Mouse (Mus musculus): Measurements from ENCODE around the gene Ppp1r14a. TPM values are rescaled to one million over a fixed set of nuclear protein-coding genes. Genes with fewer than 3 reads are reported as not detected.

The Ppp1r14a gene
- polyA plus RNA-seq, 1 experiment from 2014 or later, result 59.7 TPM

DNA sequence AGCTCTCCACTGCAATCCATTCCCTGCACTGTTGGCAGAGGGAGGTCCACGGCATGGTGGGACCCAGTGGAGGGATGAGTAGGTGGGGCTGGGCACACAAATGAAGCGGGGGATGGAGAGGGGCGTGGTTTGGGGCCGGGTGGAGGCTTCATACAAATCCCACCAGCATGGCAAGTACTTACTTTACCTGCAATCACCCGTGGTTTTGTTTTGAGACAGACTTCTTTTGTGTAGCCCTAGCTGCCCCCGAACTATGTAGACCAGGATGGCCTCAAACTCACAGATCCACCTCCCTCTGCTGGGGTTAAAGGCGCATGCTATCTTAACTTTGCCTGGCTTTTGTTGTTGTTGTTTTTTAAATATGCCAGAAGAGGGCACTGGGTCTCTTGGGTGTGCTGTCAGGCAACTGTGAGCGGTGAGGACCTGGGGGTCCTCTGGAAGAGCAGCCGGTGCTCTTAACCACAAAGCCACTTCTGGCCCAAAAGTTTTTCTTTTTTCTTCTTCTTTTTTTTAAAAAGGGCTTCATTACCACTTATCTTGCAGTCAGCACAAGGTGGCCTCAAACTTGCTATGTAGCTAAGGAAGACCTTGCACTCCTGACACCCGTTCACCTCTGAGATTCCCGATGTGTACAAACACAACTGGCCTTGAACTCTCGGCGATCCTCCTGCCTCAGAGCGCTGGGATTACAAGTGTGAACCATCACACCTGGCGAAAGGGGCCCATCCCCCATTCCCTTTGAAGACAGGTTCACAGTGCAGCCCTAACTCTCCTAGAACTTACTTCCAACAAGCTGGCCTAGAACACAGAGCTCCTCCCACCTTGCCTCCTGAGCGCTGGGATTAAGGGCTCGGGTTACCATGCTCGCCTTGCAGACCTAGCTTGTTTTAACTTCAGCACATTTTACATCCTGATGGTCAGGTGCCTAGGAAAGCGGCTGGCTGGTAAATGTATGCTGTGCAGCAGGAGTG lies 30.5 kb downstream of the Ppp1r14a start:
- peak overlapping the region; percentile 28 for H3K4me3 ChIP-seq (ENCODE audit: low read depth, low read length)
- 13% methylated on average over 19 of the region's 19 CpGs for WGBS
- H3K27ac ChIP-seq (ENCODE audit: low read depth), result peak overlapping the region; percentile 92
- H3K27me3 ChIP-seq (replicated peaks; ENCODE audit: control insufficient read depth, insufficient read depth, low read length), result no peaks in the 10 kb centered on the region
- peaks cover 48% of the 10 kb centered on the region for H3K4me1 ChIP-seq (replicated peaks; ENCODE audit: control insufficient read depth, insufficient read depth, low read length)
- peak overlapping the region; percentile 49 for H3K4me2 ChIP-seq (ENCODE audit: low read length)
- ATAC-seq (replicated peaks; ENCODE audit: low FRiP score, low TSS enrichment, low read depth), result no peak
- no peak for DNase-seq (ENCODE audit: low spot score)
- peak overlapping the region; percentile 38 for H3K9ac ChIP-seq (ENCODE audit: low read length)
- peaks cover 14% of the 10 kb centered on the region for H3K36me3 ChIP-seq (ENCODE audit: control insufficient read depth, insufficient read depth, low read length)
- H3K9me3 ChIP-seq (ENCODE audit: control insufficient read depth, low read length), result no peaks in the 10 kb centered on the region

- H3K27me3 ChIP-seq (replicated peaks; ENCODE audit: control insufficient read depth, insufficient read depth, low read length), result no peaks in the 10 kb centered on the region
- H3K36me3 ChIP-seq (ENCODE audit: control insufficient read depth, insufficient read depth, low read length), result peaks cover 66% of the 10 kb centered on the region
- no peaks in the 10 kb centered on the region for H3K9me3 ChIP-seq (ENCODE audit: control insufficient read depth, low read length)
- H3K4me2 ChIP-seq (ENCODE audit: low read length), result no peak overlapping the region
- H3K4me3 ChIP-seq (ENCODE audit: low read depth, low read length), result no peak overlapping the region
- no peak for DNase-seq (ENCODE audit: low spot score)
- H3K27ac ChIP-seq (ENCODE audit: low read depth), result no peak overlapping the region
- H3K4me1 ChIP-seq (replicated peaks; ENCODE audit: control insufficient read depth, insufficient read depth, low read length), result no peaks in the 10 kb centered on the region
- no peak for ATAC-seq (replicated peaks; ENCODE audit: low FRiP score, low TSS enrichment, low read depth)
- no peak overlapping the region for H3K9ac ChIP-seq (ENCODE audit: low read length)
- WGBS, result 69% methylated on average over 6 of the region's 6 CpGs
Measured at GRCm38 (mm10) chr7:29327087-29327486, 38.0 kb downstream of the Ppp1r14a start.

DNA sequence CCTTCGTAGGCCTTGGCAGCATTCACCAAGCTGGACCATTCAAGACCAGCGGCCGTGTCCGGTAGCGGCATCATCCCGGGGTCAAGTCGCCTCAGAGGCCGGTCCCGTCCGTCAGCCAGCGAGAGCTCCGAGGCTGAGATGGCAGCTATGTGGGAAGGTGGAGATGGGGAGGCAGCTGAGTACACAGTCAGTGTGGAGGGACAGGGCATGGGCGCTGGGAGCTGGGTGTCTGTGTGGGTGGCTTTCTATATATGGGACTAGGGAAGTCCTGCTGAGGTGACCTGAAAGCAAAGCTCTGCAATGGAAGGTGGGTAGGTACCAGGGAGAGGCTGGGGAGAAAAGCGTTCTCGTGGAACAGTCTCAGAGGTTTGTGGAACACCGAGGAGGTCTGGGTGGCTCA lies 39.9 kb downstream of the Ppp1r14a start:
- no peaks in the 10 kb centered on the region for H3K4me1 ChIP-seq (replicated peaks; ENCODE audit: control insufficient read depth, insufficient read depth, low read length)
- no peaks in the 10 kb centered on the region for H3K27me3 ChIP-seq (replicated peaks; ENCODE audit: control insufficient read depth, insufficient read depth, low read length)
- 94% methylated on average over 16 of the region's 16 CpGs for WGBS
- no peak overlapping the region for H3K27ac ChIP-seq (ENCODE audit: low read depth)
- no peak overlapping the region for H3K4me2 ChIP-seq (ENCODE audit: low read length)
- DNase-seq (ENCODE audit: low spot score) (no peak), ATAC-seq (replicated peaks; ENCODE audit: low FRiP score, low TSS enrichment, low read depth) (no peak)
- H3K36me3 ChIP-seq (ENCODE audit: control insufficient read depth, insufficient read depth, low read length), result peaks cover 63% of the 10 kb centered on the region
- H3K4me3 ChIP-seq (ENCODE audit: low read depth, low read length), result no peak overlapping the region
- H3K9me3 ChIP-seq (ENCODE audit: control insufficient read depth, low read length), result no peaks in the 10 kb centered on the region
- no peak overlapping the region for H3K9ac ChIP-seq (ENCODE audit: low read length)

- no peak overlapping the region for H3K4me2 ChIP-seq (ENCODE audit: low read length)
- 71% methylated on average over 7 of the region's 7 CpGs for WGBS
- no peak overlapping the region for H3K4me3 ChIP-seq (ENCODE audit: low read depth, low read length)
- no peak overlapping the region for H3K27ac ChIP-seq (ENCODE audit: low read depth)
- H3K4me1 ChIP-seq (replicated peaks; ENCODE audit: control insufficient read depth, insufficient read depth, low read length), result no peaks in the 10 kb centered on the region
- no peaks in the 10 kb centered on the region for H3K9me3 ChIP-seq (ENCODE audit: control insufficient read depth, low read length)
- ATAC-seq (replicated peaks; ENCODE audit: low FRiP score, low TSS enrichment, low read depth) (no peak), DNase-seq (ENCODE audit: low spot score) (no peak)
- no peak overlapping the region for H3K9ac ChIP-seq (ENCODE audit: low read length)
- no peaks in the 10 kb centered on the region for H3K27me3 ChIP-seq (replicated peaks; ENCODE audit: control insufficient read depth, insufficient read depth, low read length)
- peaks cover 52% of the 10 kb centered on the region for H3K36me3 ChIP-seq (ENCODE audit: control insufficient read depth, insufficient read depth, low read length)
Measured at GRCm38 (mm10) chr7:29334156-29334555, 45.0 kb downstream of the Ppp1r14a start.

DNA sequence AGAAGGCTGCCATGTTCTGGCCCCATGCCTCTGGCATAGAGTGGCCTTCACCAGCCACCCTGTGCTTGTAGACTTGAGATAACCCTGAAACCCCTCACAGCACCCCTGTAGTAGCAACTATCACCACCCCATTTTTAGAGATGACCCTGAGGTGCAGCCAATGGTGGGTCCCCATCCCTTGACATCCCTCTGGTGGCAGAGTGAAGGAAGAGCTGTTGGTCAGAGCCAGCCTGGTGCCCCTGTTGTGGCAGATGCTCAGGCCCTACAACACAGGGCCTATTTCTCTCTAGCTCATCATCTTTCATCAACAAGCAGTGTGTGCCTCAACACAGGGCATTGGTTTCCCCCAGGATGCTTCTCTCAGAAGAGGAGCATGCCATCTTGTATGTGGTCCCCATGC lies 46.2 kb downstream of the Ppp1r14a start:
- no peak overlapping the region for H3K4me3 ChIP-seq (ENCODE audit: low read depth, low read length)
- no peak overlapping the region for H3K27ac ChIP-seq (ENCODE audit: low read depth)
- H3K4me2 ChIP-seq (ENCODE audit: low read length), result no peak overlapping the region
- H3K9ac ChIP-seq (ENCODE audit: low read length), result no peak overlapping the region
- H3K36me3 ChIP-seq (ENCODE audit: control insufficient read depth, insufficient read depth, low read length), result peaks cover 48% of the 10 kb centered on the region
- ATAC-seq (replicated peaks; ENCODE audit: low FRiP score, low TSS enrichment, low read depth) (no peak), DNase-seq (ENCODE audit: low spot score) (no peak)
- no peaks in the 10 kb centered on the region for H3K4me1 ChIP-seq (replicated peaks; ENCODE audit: control insufficient read depth, insufficient read depth, low read length)
- no peaks in the 10 kb centered on the region for H3K27me3 ChIP-seq (replicated peaks; ENCODE audit: control insufficient read depth, insufficient read depth, low read length)
- H3K9me3 ChIP-seq (ENCODE audit: control insufficient read depth, low read length), result no peaks in the 10 kb centered on the region

DNA sequence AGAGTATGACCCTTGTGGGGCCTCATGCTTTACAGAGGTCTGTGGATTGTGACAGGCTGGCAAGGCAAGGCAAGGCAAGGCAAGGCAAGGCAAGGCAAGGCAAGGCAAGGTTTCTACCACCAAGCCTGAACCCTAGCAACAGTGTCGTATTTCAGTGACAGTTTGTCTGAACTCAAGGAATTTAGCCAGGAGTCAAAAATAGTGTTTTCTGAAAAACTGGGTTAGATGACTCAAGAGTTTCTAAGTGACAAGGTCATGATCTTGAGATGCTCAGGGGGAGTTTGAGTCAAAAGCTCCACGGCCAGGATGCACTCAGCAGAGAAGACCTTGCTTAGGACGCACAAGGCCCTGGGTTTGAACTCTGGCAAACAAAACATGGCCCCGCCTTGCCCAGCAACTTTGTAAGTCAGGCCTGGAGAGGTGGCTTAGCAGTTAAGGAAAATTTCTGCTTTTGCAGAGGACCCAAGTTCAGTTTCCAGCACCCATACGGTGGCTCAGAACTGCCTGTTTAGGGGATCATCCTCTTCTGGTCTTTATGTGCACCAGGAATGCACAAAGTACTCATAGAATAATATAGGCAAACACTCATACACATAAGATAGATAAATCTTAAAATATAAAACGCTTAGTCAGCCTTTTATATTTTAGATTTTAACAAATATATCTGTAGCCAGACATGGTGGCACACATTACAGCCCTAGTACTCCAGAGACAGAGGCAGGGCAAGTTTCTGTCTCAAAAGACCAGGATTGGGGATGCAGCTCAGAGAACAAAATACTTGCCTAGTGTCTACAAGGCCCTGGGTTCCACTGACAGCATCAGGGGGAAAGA lies 46.9 kb downstream of the Ppp1r14a start:
- Histone ChIP-seq H3K4me2 (ENCODE audit: low read length) (no peak overlapping the region), H3K36me3 (ENCODE audit: control insufficient read depth, insufficient read depth, low read length) (peaks cover 44% of the 10 kb centered on the region), H3K4me1 (replicated peaks; ENCODE audit: control insufficient read depth, insufficient read depth, low read length) (no peaks in the 10 kb centered on the region), H3K9ac (ENCODE audit: low read length) (no peak overlapping the region), H3K27me3 (replicated peaks; ENCODE audit: control insufficient read depth, insufficient read depth, low read length) (no peaks in the 10 kb centered on the region), H3K27ac (ENCODE audit: low read depth) (no peak overlapping the region), H3K4me3 (ENCODE audit: low read depth, low read length) (no peak overlapping the region), H3K9me3 (ENCODE audit: control insufficient read depth, low read length) (no peaks in the 10 kb centered on the region)
- DNase-seq (ENCODE audit: low spot score) (no peak), ATAC-seq (replicated peaks; ENCODE audit: low FRiP score, low TSS enrichment, low read depth) (no peak)
- WGBS, result 84% methylated on average over 6 of the region's 6 CpGs

GRCm38 (mm10) chr7:29336795-29337319 lies 47.7 kb downstream of the Ppp1r14a start:
- no peak for ATAC-seq (replicated peaks; ENCODE audit: low FRiP score, low TSS enrichment, low read depth)
- no peak overlapping the region for H3K9ac ChIP-seq (ENCODE audit: low read length)
- no peaks in the 10 kb centered on the region for H3K4me1 ChIP-seq (replicated peaks; ENCODE audit: control insufficient read depth, insufficient read depth, low read length)
- H3K27me3 ChIP-seq (replicated peaks; ENCODE audit: control insufficient read depth, insufficient read depth, low read length), result no peaks in the 10 kb centered on the region
- no peak overlapping the region for H3K4me2 ChIP-seq (ENCODE audit: low read length)
- H3K27ac ChIP-seq (ENCODE audit: low read depth), result no peak overlapping the region
- peaks cover 36% of the 10 kb centered on the region for H3K36me3 ChIP-seq (ENCODE audit: control insufficient read depth, insufficient read depth, low read length)
- H3K4me3 ChIP-seq (ENCODE audit: low read depth, low read length), result no peak overlapping the region
- no peaks in the 10 kb centered on the region for H3K9me3 ChIP-seq (ENCODE audit: control insufficient read depth, low read length)
- 75% methylated on average over 9 of the region's 9 CpGs for WGBS
- DNase-seq (ENCODE audit: low spot score), result no peak

DNA sequence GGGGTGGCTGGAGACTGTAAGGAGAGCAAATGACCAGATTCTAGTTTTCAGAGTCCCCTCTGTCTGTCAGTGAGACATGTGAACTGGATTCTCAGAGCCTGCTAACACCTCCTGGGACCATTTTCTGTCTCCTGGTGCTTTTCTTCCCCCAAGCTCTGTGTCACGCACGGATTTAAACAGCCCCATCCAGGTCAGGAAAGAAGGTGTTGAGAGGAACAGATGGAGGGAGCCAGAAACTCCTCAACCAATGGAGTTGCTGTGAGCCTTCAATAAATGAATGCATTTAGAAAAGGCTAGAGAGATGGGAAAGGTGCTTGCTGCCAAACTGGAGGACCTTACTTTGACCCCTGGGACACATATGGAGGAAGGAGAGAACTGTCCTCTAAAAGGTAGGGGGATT lies 48.7 kb downstream of the Ppp1r14a start:
- Histone ChIP-seq H3K27ac (ENCODE audit: low read depth) (no peak overlapping the region), H3K9me3 (ENCODE audit: control insufficient read depth, low read length) (no peaks in the 10 kb centered on the region), H3K4me2 (ENCODE audit: low read length) (no peak overlapping the region), H3K9ac (ENCODE audit: low read length) (no peak overlapping the region), H3K4me3 (ENCODE audit: low read depth, low read length) (no peak overlapping the region), H3K36me3 (ENCODE audit: control insufficient read depth, insufficient read depth, low read length) (peaks cover 29% of the 10 kb centered on the region), H3K27me3 (replicated peaks; ENCODE audit: control insufficient read depth, insufficient read depth, low read length) (no peaks in the 10 kb centered on the region), H3K4me1 (replicated peaks; ENCODE audit: control insufficient read depth, insufficient read depth, low read length) (no peaks in the 10 kb centered on the region)
- WGBS, result 94% methylated on average over 2 of the region's 2 CpGs
- ATAC-seq (replicated peaks; ENCODE audit: low FRiP score, low TSS enrichment, low read depth) (no peak), DNase-seq (ENCODE audit: low spot score) (no peak)
